Mouse (Mus musculus): ENCODE measurements around the gene Bysl. TPM values are rescaled to one million over a fixed set of nuclear protein-coding genes. Genes with fewer than 3 reads are reported as not detected.

Gene Bysl
- total RNA-seq, 2 experiments from 2014 or later, result 23.0 to 24.2 TPM

DNA sequence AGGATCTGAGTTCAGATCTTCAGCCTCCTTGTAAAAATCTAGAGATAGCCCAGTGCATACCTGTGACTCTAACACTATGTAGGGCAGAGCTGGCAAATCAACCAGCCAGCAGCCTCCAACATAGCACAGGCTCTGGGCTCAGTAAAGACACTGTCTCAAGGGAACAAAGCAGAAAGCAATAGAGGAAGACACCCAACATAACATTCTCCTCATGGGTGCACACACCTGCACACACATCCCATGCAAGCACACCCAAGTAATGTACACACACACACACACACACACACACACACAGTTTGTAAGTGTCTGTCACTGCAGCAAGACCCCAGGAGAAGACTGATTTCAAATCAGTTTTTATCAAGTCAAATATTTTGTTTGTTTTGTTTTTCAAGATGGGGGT is 58.3 kb downstream of the Bysl start:
- DNase-seq (ENCODE audit: low spot score in 2 of 2), result no peak

DNA sequence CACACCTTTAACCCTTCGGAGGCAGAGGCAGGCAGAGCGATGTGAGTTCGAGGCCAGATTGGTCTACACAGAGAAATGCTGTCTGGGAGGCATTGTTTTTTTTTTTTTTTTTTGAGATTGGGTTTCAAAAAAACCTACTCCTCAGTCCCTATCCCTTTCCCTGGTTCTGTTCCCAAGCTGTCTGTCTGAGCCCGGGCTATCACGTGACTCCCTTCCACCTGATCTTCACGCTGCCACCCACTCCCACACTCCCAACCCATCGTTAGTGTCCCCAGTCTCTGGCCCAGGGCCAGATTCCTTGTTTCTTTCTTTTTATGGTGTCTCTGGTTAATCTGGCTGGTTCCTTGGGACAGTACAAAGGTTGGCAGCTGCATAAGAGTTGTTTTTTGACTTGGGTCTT is 60.2 kb downstream of the Bysl start:
- no peak for DNase-seq (ENCODE audit: low spot score in 2 of 2)

Other genes with a start within 250 kb of the Bysl start
- 10 to 100 TPM; 37.1 to 56.2 TPM for gene Mrps10, start 242.6 kb downstream of the Bysl start, total RNA-seq (2021)
- 1 to 10 TPM; 1.2 to 2.9 TPM for gene Guca1b, start 226.1 kb downstream of the Bysl start, total RNA-seq (2021)
- 1 to 10 TPM; 1.9 to 3.1 TPM for gene Guca1a, start 210.9 kb downstream of the Bysl start, total RNA-seq (2021)
- gene AI661453, start 174.9 kb downstream of the Bysl start, total RNA-seq (2021), result under 1 TPM; 0.66 to 0.77 TPM
- gene 1700001C19Rik, start 174.1 kb downstream of the Bysl start, total RNA-seq (2021), result not detected
- 10 to 100 TPM; 16.4 to 19.9 TPM for gene Taf8, start 109.2 kb downstream of the Bysl start, total RNA-seq (2021)
- 100 to 1,000 TPM; 328 to 506 TPM for gene Ccnd3, start 106.4 kb downstream of the Bysl start, total RNA-seq (2021)
- 10 to 100 TPM; 50.1 to 50.3 TPM for gene Med20, start 90 bp upstream of the Bysl start, total RNA-seq (2021)
- 1 to 10 TPM; 1.6 to 3.4 TPM for gene Gm20517, start 97 bp upstream of the Bysl start, total RNA-seq (2021)
- gene Usp49, start 19.2 kb upstream of the Bysl start, total RNA-seq (2021), result 1 to 10 TPM; 3.0 to 4.1 TPM
- gene Tomm6, start 76.9 kb upstream of the Bysl start, total RNA-seq (2021), result 100 to 1,000 TPM; 247 to 266 TPM
- gene Frs3, start 77.5 kb upstream of the Bysl start, total RNA-seq (2021), result 1 to 10 TPM; 4.9 to 7.1 TPM
- gene Gm21981, start 83.0 kb upstream of the Bysl start, total RNA-seq (2021), result under 1 TPM; 0.58 to 0.96 TPM
- gene Prickle4, start 83.2 kb upstream of the Bysl start, total RNA-seq (2021), result 1 to 10 TPM; 4.1 to 5.5 TPM
- not detected for gene Pgc, start 115.3 kb upstream of the Bysl start, total RNA-seq (2021)
- 10 to 100 TPM; 12.4 to 16.0 TPM for gene Tfeb, start 125.5 kb upstream of the Bysl start, total RNA-seq (2021)
- gene Mdfi, start 223.2 kb upstream of the Bysl start, total RNA-seq (2021), result 1 to 10 TPM in 1 of 2 experiments, under 1 TPM in 1; 0.42 to 1.2 TPM